Mouse (Mus musculus) cerebellum, adult 9-10 months (tissue): ENCODE measurements around the gene Barhl2.

ENCODE experiments used
- DNase-seq: peaks from one replicate; pipeline ENCODE4 v3.0.0; 2022

The Barhl2 gene

DNA sequence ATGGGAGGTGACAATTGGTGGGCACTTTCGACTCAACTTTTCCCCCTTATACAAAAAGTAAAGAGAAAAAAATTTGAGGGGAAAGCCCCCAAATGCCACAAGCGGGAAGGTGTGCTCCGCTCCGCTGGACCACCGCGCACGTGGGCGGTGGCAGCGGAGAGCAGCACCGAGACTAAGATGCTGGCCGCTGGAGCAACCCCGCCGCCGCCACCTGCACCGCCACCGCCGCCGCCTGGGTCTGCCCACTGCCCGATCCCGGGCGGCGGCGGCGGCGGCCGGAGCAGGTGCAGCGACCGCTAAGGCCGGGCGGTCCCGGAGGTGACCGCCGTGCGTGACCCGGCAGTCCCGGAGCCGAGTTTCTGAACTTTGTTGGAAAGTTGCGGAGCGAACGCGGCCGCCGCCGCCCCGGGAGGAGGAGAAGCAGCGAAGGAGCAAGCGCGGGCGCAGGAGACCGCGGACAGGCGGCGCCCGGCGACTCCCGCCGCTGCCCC is at the start of gene Barhl2:
TSS of gene Barhl2 (minus strand) at position 181 of the 491 bp plus-strand sequence.
- no peak for DNase-seq

DNA sequence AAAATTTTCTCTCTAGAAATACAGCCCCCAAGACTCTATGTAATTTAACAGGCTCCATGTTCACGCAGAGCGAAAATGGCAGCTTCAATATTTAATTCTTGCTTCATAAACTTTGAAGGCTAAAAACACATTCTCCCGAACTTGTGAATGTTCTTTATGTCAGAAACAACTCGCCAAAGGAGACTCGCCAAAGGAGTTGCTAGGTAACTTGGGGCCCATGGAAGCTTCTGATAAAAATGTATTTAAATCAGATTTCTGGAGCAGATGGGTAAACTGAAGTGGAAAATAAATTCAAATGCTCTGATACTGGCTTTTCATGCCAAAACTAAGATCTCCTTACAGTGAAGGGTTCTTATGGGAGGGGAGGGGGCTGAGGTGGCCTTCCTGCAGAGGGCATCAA is 48.1 kb upstream of the Barhl2 start:
- DNase-seq: no peak

DNA sequence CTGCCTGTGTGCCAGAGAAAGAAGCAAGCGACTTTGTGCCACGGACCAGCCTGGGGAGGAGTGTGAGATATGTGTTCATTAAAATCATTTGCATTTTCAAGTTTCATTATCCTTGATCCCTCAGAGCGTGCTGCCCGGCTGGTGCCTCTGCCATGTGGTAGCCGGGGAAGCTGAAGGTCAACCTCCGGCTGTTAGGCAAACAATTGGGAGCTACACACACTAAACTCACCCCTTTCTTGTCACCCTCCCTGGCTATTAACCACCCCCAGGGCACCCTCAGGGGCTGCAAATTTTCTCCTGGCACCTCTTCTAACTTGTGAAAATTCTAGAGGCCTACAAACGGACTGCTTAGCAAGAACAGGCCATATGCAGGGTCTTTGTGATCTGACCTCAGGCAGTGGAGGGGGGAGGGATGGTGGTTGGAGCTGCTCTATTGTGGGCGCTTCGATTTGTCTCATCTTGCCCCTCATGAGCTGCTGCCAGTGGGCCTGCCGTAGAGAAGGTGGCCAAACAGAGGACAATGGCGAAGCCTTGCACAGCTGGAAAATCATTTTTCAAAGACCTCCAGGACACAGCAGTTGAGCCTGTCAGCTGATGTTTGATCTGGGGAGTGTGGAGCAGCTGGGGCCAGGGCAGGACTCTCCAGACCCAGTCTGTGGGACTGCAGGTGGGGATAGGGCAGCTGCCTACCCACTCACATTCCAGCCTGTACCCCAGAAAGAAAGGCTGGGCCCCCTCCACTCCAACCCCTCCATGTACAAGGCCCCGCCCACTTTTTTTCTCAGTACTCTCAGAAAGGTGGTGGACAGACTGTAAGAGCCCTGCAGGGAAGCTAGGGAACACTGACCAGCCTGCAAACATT is 44.9 kb upstream of the Barhl2 start:
- DNase-seq: no peak

DNA sequence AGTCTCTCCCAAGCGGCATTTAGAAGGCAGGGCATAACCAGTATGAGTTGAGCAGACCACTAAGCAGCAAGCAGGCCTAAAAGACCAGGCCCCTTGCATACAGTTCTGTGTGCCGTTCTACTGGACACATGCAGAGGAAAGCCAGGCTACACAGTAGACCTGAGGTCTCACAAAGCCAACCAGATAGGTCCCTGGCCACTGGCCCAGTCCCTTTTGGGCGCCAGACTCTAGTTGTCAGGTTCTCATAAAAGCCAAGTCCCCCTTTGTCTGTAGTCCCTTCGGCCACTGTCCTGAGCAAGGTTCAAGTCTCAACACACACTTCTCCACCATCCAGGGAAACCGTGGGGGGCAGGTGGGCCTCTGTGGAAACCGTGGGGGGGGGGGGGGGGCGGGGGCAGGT is 44.3 kb upstream of the Barhl2 start:
- DNase-seq: no peak

DNA sequence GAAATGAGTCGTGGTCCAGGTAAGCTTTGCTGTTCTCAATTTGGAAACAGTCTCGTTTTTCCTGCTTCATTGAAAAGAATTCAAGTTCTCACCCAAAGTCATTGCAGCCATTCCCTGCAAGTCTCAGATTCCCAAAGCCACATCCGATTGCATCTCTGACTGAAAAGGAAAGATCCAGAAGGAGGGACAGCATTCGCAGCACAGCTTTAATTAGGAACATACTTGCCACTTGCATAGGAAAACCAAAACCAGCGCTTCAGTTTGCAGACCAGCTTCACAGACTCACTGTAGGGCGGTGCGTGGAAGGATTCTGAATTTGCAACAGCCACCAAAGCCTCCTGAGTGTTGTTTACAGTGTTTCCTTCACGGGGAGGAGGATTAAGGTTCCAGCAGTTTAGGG is 33.8 kb upstream of the Barhl2 start:
- DNase-seq: no peak

DNA sequence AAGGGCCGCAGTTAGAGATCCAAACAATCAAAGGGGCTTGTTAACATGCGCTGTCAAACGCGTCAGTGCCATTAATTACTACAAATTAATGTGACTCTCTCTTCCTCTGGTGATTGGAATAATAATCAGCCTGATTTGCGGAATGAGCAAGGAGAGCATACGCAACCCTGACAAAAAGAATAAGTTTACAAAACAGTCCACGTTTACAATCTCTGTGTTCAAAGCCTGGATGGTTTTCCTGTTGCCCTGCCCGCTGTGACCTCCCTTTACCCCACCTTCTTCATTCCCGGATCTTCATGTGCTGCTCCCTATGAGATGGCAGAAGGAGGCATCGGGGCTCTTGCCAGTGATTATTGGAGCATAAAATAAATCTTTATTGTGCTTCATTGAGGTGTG is 14.1 kb upstream of the Barhl2 start:
- DNase-seq: peak; percentile 80

DNA sequence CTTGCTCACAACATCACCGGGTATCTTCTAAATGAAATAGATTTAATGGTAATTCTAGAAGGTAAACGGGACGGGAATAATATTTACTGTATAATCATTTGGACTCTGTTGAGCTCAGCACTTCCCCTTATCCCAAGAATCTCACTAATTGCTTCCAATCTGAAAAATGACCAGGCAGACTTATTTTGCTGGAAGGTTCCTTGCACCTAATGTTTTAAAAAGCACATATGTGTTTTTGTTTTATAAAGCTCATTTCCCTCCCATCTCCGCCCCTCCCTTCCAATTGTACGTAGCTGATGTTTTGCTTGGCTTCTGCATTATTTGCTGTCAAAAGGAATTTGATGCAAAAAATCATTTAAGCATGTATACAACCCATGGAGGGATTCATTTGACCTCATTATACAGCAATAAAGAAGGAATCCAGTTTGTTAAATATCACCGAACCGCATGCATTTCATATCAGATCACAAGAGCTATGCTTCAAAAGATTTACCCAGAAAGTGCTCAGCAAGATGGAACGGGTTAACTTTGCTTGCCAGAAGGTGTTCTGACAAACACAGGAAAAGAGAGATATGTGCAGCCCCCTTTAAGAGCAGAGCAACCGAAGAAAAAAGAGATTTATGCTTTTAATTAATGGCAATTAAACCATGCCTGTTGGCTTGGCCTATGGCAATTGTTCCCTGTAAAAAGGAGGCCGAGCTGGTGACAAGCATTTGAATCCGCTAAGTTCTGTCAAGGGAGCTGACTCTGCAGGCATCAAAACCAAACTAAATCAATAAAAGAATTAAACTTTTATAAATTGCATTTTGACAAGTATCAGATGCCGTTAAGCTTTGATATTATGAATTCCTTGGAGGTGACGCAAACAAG is 13.5 kb upstream of the Barhl2 start:
- DNase-seq: peak; percentile 58

DNA sequence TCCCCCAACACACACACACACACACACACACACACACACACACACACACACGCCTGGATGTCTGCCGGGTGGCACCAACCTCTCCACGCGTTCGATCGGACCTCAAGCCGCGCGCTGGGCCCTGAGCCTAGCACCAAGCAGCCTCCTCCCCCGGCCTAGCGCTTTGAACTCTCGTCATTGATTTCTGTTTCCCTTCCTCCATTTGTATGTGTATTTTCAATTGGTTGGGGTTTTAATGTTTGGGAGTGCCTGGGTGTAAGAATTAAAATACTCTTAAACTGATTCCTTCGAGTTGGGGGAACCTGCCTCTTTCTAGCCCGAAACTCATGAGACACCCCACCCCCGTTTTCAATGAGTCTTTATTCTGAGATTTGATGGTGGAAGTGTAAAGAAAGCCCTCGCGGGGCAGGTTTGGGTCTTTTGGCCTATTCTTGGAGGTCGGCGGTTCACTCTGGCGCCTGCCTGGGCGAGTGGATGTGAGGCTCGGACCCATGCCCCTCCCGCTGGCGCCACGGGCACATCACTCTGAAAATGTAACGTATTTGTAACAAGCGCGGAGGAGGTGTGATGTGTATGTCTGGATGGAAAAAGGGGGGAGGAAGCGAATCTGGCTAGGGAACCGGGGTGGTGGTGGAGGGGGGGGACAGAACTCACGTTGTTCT is 7.3 kb upstream of the Barhl2 start:
- DNase-seq: peak; percentile 55

DNA sequence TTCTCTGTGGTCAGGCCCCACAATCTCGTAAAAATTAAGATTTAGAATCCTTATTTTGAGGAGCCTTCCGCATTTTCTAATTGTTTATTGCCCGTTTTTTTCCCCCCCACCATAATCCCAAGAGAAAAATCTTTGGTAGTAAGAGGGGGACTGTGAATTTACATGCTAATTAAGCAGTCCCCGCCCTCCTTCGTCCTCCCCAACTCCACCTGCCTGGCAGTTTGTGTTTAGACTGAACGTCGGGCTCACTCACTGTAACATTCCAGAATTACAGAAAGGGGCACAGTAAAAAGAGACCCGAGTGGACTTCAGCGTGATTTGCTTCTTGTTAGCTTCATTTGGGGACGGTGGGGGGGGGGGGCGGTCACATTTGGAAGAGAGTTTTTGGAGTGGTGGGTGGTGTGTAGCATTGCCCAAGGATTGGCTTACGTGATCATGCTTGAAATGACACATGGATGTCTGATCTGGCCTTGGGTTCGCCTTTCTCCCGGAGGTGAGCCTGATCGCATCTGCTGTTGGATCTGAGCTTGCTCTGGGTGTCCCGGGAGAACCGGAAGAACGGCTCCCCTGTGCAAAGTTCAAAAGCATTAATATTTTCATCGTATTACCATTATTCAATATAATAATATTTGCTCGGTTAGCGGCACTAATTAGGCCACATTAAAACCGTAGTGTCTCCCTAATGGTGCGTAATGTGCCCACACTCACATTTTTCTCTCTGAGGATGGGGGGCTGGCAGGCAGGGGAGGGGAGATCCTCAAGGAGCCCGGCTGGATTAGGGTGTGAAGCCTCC is 6.6 kb upstream of the Barhl2 start:
- DNase-seq: no peak

DNA sequence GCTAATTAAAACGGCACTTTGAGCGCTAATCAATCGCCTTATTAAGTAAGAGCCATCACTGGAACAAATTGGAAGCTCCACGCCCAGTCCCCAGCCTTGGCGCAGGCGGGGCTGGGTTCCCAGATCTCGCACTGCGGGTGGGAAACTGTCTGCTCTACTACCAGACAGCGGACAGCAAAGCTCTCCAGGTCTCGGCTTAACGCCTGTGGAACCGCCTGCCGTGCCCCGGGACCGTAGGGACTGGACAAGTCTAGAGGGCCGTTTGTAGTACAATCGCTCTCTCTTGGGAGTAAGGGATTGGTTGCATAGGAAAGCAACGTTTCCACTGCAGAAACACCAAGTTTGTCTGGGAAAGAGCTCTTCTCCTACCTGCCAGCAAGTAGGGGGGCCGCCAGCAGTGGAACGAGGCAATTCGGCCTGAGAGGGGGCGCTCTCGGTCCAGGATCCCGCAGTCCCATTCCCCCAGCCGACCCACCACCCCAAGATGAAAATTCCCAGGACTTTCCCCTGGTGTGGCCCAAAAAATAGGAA is 5.8 kb upstream of the Barhl2 start:
- DNase-seq: peak; percentile 80

DNA sequence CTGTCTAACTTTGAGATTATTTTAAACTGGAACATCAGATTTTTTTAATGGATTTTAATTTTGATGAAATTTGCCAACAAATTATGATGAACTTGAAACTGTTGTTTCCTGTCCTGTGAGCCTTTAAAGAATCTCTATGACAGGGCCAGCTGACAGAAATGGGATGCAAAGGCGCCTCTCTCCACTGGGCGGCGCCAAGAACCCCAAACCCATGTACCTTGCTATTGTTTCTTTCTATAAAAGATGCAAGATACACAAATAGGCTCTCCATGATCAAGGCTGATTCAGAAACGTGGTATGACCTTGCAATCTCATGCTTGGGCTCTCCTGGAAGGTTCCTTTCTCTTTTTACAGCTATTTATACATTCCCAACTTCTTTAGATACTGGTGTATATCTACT is 3.9 kb upstream of the Barhl2 start:
- peak; percentile 87 for DNase-seq

DNA sequence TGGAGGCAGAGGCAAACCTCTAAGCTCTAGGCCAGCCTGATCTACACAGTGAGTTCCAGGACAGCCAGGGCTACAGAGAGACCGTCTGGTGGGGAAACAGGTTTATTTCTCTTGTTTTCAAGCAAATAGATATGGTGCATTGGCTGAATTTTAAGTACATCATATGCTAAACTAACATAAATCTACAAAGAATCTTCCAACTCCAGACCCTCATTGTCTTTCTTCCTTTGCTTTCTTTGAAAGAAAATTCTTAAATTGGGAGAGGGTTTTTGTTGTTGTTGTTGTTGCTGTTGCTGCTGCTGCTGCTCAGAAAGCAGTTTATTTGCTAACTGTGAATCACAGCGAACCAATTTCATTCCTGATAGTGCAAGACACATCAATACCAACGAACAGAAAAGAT is 3.5 kb upstream of the Barhl2 start:
- peak; percentile 41 for DNase-seq

DNA sequence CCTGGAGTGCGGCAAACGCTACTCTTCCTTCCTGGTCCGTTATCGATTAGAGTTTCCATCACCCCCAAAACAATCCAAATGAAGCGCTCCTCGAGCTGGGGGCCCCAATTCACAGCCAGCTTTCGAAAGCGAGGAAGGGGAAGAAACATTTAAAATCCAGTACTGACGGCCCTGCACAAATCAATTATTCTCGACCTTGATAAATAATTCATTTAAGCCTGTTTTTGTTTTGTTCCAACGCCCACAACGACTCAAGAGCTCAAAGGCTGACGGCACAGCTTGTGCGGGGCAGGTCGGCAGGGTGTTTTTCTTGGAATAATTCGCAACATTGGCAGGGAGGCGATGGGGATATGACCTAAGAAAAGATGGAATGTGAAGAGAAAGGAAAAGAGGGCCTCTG is 2.6 kb upstream of the Barhl2 start:
- DNase-seq: no peak

DNA sequence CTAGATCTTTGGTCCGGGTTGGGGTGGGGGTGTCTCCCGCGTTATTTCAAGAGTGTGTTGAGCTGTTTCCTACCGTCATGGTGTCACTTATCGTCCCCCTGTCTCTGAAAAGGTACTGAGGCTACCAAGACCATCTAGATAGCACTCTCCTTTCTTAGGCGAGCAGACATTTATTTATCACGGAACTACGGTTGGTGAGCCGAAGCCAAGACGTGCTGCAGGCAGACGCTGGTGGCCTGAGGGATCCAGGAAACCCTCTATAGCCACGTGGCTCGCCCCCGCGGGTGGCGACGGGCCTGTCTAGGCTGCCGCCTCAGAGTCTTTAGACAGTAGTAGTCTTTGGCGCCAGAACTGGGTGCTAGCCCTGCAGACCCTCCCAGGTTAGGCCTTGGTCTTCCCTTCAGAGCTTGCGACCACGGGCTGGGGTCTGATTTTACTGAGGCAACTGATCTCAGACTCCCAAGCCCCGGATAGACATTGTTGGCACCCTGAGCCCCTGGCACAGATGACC is 2.1 kb upstream of the Barhl2 start:
- DNase-seq: peak; percentile 66

DNA sequence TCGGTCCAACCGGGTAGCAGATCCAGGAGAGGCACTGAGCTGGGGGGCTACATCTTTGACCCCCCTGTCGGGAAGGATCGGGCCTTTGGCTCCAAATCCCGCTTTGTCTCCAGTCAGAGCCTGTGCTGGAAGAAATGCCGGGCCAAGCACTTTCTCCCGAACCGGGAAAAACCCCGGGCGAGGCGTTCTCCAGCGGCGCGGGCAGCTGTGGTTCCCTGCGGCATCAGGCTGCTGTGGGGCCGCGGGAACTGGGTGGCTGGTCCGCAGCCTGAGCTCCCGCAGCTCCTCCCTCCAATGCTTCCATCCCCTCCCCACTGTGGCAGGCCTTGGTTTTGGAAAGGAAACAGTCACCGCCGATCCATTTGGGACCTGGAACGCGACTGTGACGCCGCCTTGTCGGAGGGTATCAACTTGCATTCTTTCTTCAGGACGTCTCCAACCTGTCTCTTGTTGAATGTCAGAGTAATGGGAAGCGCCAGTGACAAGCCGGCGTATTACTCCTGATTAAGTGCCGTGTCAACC is 1.2 kb upstream of the Barhl2 start:
- peak; percentile 65 for DNase-seq

DNA sequence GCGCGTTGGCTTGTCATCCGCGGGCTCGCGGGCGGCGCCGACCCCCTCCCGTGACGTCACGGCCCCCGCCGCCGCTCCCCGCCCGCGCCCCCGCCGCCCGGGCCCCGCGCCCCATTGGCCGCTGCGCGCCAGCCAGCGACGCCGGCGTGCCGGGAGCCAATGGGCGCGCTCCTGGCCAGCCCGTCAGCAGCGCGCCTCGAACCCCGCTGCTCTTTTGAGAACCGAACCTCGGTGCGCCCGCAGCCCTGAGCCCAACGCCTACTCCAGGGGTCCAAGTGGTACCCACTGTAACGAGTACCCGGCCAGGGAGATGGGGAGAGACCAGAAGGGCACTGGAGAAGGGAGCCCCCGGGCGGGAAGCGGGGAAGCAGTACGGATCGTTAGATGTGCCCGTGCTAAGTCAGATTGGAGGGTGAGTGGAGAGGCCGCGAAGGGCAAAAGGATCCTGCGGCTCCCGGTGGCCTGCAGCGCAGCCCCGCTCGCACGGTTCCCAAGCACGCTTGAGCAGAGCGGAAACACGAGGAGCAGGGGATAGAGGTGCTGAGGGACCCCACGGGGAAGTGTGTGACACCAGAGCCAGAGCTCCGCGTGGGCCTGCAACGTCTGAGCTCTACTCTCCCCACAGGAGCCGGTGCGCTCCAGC is 632 bp upstream of the Barhl2 start:
- DNase-seq: peak; percentile 87

DNA sequence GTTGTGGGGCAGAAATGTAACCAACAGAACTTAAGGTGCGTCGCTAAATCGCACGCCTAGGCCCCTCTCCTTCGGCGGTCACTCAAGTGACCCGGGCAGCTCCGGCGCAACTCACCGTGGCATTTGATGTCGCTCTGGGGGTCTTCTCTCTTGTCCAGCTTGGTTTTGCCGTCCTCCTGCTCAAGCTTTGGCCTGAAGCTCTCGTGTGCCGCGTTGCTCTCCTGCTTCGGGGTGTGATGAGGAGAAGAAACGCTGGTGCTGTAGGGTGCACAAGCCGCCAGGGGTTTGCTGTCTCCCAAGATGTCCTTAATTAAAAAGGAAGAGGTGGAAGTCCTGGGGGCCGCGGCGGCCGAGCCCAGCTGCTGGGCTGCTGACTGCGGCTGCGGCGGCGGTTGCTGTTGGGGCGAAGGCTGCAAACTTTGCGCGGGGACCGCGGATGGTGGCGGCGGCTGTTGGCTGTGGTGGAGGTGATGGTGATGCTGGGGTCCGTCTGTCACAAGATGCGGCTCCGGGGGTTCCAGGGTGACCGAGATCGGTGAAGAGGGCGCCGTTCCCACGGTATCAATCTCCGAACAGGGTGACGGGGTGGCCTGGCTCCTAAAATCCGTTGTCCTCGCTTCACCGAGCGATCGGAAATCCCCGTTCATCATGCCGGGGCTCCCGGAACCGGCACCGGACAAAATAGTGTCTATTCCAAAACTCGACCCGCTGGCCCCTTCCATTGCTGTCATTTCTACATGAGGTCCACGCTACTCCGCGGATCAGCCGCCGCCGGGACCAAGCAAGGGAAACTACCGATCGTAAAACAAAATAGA is 648 bp downstream of the Barhl2 start:
- DNase-seq: peak; percentile 59

DNA sequence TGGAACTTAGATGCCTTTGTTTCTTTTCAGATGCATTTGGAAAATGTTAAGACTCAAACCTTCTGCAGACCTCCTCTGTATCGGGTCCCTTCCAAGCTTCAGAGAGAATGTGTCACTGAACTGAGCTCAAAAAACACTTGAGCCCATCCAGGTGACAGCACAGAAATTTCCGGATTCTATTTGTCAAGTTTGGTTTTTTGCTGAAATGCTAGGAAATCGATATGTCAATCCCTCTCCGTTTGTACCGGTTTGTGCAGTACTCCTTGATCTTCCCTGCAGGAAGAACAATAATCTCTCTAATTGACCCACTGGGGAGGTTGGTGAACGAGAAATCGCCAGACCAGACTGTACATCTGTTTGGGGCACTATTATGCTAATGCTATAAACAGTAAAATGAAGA is 2.0 kb downstream of the Barhl2 start:
- peak; percentile 42 for DNase-seq

DNA sequence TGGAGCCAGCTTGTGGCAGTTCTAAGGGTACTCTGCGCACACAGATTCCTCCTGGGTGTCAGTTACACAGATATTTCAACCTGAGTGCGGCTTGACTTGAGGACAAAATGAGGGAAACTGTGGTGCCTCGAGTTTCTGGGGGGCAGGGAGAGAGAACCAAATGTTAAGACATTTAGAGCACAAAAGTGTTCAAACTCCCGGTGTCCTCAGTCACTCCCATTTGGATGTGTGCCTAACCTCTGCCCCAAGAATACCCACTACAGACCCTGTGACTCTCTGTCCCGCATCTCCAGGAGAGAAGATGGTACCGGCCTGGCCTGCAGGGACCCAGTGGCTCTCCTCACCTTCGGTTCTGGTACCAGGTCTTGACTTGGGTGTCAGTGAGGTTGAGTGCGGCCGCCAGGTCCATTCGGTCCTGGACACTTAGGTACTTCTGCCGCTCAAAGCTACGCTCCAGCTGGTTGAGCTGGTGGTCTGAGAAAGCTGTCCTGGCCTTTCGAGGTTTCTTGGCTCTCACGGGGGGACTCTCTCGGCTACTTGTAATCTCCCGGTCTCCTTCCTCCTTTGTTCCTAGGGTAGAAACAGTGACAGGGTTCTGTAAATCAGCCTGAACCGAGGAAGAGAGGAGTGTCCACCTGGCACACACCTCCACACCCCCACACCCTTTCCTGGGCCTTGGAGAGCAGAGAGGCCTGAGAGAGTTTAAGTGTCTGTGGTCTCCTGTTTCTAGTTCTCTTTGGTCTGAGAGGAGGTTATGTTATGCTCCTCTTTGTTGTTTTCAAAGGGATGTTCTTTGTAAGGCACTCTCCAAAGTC is 2.7 kb downstream of the Barhl2 start:
- peak; percentile 57 for DNase-seq
